Mouse (Mus musculus): ENCODE data around the gene Pomgnt2.

DNA sequence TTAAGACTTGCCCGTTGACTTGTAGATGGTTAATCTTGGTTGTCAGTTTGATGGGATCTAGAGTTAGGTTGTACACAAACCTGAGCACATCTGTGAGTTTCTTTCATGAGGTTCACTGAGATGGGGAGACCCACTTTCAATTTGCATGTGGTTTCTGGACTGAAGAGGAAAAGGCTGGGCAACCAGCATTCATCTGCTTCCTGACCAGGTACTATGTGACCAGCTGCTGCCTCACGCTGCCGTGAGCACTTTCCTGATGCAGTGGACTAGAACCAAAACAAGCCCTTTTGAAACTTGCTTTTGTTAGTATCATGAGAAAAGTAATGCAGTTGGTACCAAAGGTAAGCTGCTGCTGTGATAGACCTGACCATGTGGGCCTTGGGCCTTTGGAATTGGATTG lies 53.9 kb downstream of the Pomgnt2 start:
- TF ChIP-seq CTCF (IDR thresholded peaks at IDR 0.05; ENCODE audit: low read depth, low read length) = no peak
- TF ChIP-seq POLR2A (IDR thresholded peaks at IDR 0.05; ENCODE audit: insufficient read depth, low read length) = no peak
